Mouse (Mus musculus) heart, embryonic 13.5 days (tissue): ENCODE data around the gene Mus81. TPM values are rescaled to one million over a fixed set of nuclear protein-coding genes. Genes with fewer than 3 reads are reported as not detected.

Source experiments
- ATAC-seq: fragments of 200-750 bp; cut with Nextera tagmentation; 2 replicates; pipeline ENCODE4 v1.8.0; 2017; ENCODE audit warnings: moderate TSS enrichment; ENCODE audit not compliant: insufficient number of reproducible peaks, low FRiP score, low TSS enrichment; ENCODE audit errors: extremely low read depth
- H3K27ac ChIP-seq: fragments of 300-500 bp; sonication (generic); replicated peaks from 2 replicates; pipeline ENCODE4 v1.5.1; 2015; ENCODE audit warnings: moderate library complexity, mild to moderate bottlenecking, inconsistent platforms
- H3K27me3 ChIP-seq: fragments of 300-500 bp; sonication (generic); replicated peaks from 2 replicates; pipeline ENCODE4 v1.6.1; 2015; ENCODE audit warnings: mild to moderate bottlenecking, inconsistent platforms
- H3K36me3 ChIP-seq: fragments of 300-500 bp; sonication (generic); 2 replicates; pipeline ENCODE4 v1.6.1; 2015; ENCODE audit warnings: mild to moderate bottlenecking, inconsistent platforms
- H3K4me1 ChIP-seq: fragments of 300-500 bp; sonication (generic); 2 replicates; pipeline ENCODE4 v1.6.1; 2015; ENCODE audit warnings: inconsistent platforms
- H3K4me2 ChIP-seq: fragments of 300-500 bp; sonication (generic); 2 replicates; pipeline ENCODE4 v1.6.1; 2015; ENCODE audit warnings: inconsistent platforms, mild to moderate bottlenecking, moderate library complexity
- H3K4me3 ChIP-seq: fragments of 300-500 bp; sonication (generic); 2 replicates; pipeline ENCODE4 v1.5.1; 2015; ENCODE audit warnings: moderate library complexity, mild to moderate bottlenecking, inconsistent platforms
- H3K9ac ChIP-seq: fragments of 300-500 bp; sonication (generic); 2 replicates; pipeline ENCODE4 v1.6.1; 2015; ENCODE audit warnings: inconsistent platforms, mild to moderate bottlenecking, moderate library complexity
- H3K9me3 ChIP-seq: fragments of 300-500 bp; sonication (generic); 2 replicates; pipeline ENCODE4 v1.6.1; 2016; ENCODE audit warnings: inconsistent platforms
- WGBS: fragments of 180-500 bp; shearing (Covaris S2); methylation state at CpG from one replicate; pipeline ENCODE4 v1.1.7; 2015; ENCODE audit warnings: mixed read lengths; 5-methylcytosine and 5-hydroxymethylcytosine counted together
- polyA plus RNA-seq: library from polyadenylated mRNA; unstranded; fragments of >200 nt; fragmentation: Nextera tagmentation; extraction: Ambion mirVana; gene quantifications from 2 replicates; pipeline ENCODE4 v1.2.1, GENCODE M21; 2015

Gene Mus81
- polyA plus RNA-seq, 1 experiment from 2014 or later, result 38.9 TPM

GRCm38 (mm10) chr19:5455037-5455436 is 33.2 kb downstream of the Mus81 start:
- Histone ChIP-seq H3K27ac (peak overlapping the region; percentile 93; the same call in 1 of the 2 replicates), H3K36me3 (peaks cover 26% of the 10 kb centered on the region), H3K4me3 (peak overlapping the region; percentile 85), H3K4me2 (peak overlapping the region; percentile 92), H3K27me3 (peaks cover 16% of the 10 kb centered on the region), H3K9ac (peak overlapping the region; percentile 94), H3K4me1 (peaks cover 41% of the 10 kb centered on the region), H3K9me3 (no peaks in the 10 kb centered on the region)
- ATAC-seq, result no peak
- 69% methylated on average over 12 of the region's 12 CpGs for WGBS

DNA sequence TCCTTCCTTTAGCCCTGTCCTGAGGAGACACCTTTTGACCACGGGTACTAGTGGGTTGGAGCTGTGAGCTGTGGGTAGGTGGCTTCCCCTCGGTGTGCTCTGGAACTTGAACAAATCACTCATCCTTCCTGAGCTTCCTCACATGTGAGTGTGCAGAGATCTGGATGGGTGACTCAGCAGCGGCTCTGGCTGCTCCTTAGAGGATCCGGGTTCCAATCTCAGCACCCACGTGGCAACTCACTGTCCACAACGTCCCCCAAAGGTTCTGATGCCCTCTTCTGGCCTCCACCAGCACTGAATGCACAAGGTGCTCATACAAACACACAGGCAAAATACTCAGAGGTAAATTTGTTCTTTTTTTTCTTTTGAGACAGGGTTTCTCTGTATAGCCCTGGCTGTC is 36.4 kb downstream of the Mus81 start:
- no peak overlapping the region for H3K4me3 ChIP-seq
- no peak overlapping the region for H3K4me2 ChIP-seq
- H3K27ac ChIP-seq, result no peak overlapping the region
- H3K9me3 ChIP-seq, result no peaks in the 10 kb centered on the region
- peaks cover 26% of the 10 kb centered on the region for H3K36me3 ChIP-seq
- ATAC-seq, result no peak
- H3K9ac ChIP-seq, result no peak overlapping the region; the same call in 1 of the 2 replicates
- 70% methylated on average over 6 of the region's 6 CpGs for WGBS
- peaks cover 49% of the 10 kb centered on the region for H3K4me1 ChIP-seq
- H3K27me3 ChIP-seq, result peaks cover 48% of the 10 kb centered on the region

- H3K27ac ChIP-seq, result no peak overlapping the region
- peaks cover 69% of the 10 kb centered on the region for H3K27me3 ChIP-seq
- H3K9ac ChIP-seq, result no peak overlapping the region
- H3K4me3 ChIP-seq, result no peak overlapping the region
- no peak overlapping the region for H3K4me2 ChIP-seq
- 68% methylated on average over 3 of the region's 3 CpGs for WGBS
- peaks cover 15% of the 10 kb centered on the region for H3K36me3 ChIP-seq
- no peaks in the 10 kb centered on the region for H3K9me3 ChIP-seq
- H3K4me1 ChIP-seq, result peaks cover 28% of the 10 kb centered on the region
- ATAC-seq, result no peak
Measured at GRCm38 (mm10) chr19:5449673-5450072, 38.5 kb downstream of the Mus81 start.

GRCm38 (mm10) chr19:5448354-5449150 is 39.6 kb downstream of the Mus81 start:
- no peaks in the 10 kb centered on the region for H3K9me3 ChIP-seq
- peak overlapping the region; percentile 94 for H3K4me2 ChIP-seq
- 6% methylated on average over 36 of the region's 36 CpGs for WGBS
- peak; percentile 59; the same call in 1 of the 2 replicates for ATAC-seq
- H3K4me1 ChIP-seq, result peaks cover 23% of the 10 kb centered on the region
- H3K27ac ChIP-seq, result no peak overlapping the region
- peak overlapping the region; percentile 76; the same call in 1 of the 2 replicates for H3K9ac ChIP-seq
- peaks cover 4% of the 10 kb centered on the region for H3K36me3 ChIP-seq
- H3K27me3 ChIP-seq, result peaks cover 80% of the 10 kb centered on the region
- peak overlapping the region; percentile 66 for H3K4me3 ChIP-seq

- Histone ChIP-seq H3K4me1 (peaks cover 23% of the 10 kb centered on the region), H3K9ac (peak within 1 kb of the TSS; percentile 76), H3K36me3 (no peaks in the 10 kb centered on the region), H3K27ac (no peak within 1 kb of the TSS), H3K9me3 (no peaks in the 10 kb centered on the region), H3K27me3 (peaks cover 82% of the 10 kb centered on the region), H3K4me2 (peak within 1 kb of the TSS; percentile 94), H3K4me3 (peak within 1 kb of the TSS; percentile 66)
- under 1% methylated on average over 70 of the region's 70 CpGs for WGBS
- peak; percentile 78 for ATAC-seq
Measured at GRCm38 (mm10) chr19:5447515-5448353, 40.5 kb downstream of the Mus81 start, which contains the start of gene Fosl1. Fosl1 (plus strand) TSS chr19:5447547.

DNA sequence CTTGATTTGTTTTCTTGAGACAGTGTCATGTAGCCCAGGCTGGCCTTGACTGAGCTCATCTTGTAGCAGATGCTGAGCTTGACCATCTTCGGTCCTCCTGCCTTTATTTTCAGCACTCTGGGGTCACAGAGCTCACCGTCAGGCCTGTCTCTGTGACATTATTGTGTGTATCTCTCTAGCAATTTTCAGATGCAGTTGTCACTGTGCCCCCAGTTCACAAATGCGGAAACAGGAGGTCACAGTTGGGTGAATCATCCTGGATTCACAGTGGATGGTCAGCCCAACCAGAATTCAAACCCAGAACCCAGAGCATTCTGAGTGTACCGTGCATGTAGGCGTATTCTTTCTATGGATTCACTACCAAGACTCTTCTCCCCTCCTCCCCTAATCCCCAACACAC is 42.5 kb downstream of the Mus81 start:
- H3K9ac ChIP-seq, result no peak overlapping the region
- WGBS, result 81% methylated on average over 5 of the region's 5 CpGs
- H3K9me3 ChIP-seq, result no peaks in the 10 kb centered on the region
- peaks cover 74% of the 10 kb centered on the region for H3K27me3 ChIP-seq
- no peaks in the 10 kb centered on the region for H3K36me3 ChIP-seq
- H3K27ac ChIP-seq, result no peak overlapping the region
- no peak overlapping the region for H3K4me3 ChIP-seq
- H3K4me2 ChIP-seq, result no peak overlapping the region
- no peak for ATAC-seq
- peaks cover 23% of the 10 kb centered on the region for H3K4me1 ChIP-seq

- Histone ChIP-seq H3K4me2 (no peak overlapping the region), H3K4me3 (no peak overlapping the region), H3K4me1 (peaks cover 19% of the 10 kb centered on the region), H3K27ac (no peak overlapping the region), H3K27me3 (peaks cover 66% of the 10 kb centered on the region), H3K9ac (no peak overlapping the region), H3K36me3 (no peaks in the 10 kb centered on the region), H3K9me3 (peaks cover 6% of the 10 kb centered on the region; the same call in 1 of the 2 replicates)
- ATAC-seq, result no peak
- 29% methylated on average over 7 of the region's 7 CpGs for WGBS
Measured at GRCm38 (mm10) chr19:5444954-5445353, 43.2 kb downstream of the Mus81 start.

DNA sequence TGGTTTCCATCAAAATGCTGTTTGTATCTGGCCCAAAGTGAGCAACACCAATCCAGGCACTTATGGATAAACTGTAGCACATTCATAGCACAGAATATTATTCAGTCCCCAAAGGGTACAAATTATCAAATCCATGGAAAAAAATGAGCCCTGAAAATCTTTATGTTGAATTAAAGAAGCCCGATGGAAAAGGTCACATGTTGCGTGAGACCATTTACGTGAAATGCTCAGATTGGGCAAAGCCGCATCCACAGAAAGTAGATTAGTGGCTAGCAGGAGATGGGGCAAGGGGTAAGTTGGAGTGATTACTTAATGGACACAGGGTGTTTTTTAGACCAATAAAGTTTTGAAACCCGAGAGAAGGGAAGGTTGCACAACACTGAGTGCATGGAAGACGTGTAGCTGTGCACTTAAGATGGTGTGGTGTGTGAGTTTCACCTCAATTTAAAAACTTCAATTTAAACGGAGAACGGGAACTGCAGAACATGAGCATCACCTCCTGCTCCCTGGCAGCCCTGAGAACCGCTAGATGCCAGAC is 43.8 kb downstream of the Mus81 start:
- ATAC-seq, result no peak
- no peaks in the 10 kb centered on the region for H3K36me3 ChIP-seq
- peaks cover 6% of the 10 kb centered on the region; the same call in 1 of the 2 replicates for H3K9me3 ChIP-seq
- H3K27me3 ChIP-seq, result peaks cover 61% of the 10 kb centered on the region
- no peak overlapping the region for H3K4me3 ChIP-seq
- no peak overlapping the region for H3K27ac ChIP-seq
- H3K4me1 ChIP-seq, result peaks cover 19% of the 10 kb centered on the region
- no peak overlapping the region for H3K9ac ChIP-seq
- WGBS, result 56% methylated on average over 9 of the region's 9 CpGs
- no peak overlapping the region for H3K4me2 ChIP-seq

GRCm38 (mm10) chr19:5433951-5434350 is 54.3 kb downstream of the Mus81 start:
- H3K4me3 ChIP-seq, result 0 out of 2 replicates have a peak overlapping the region, but pooled peaks have one; percentile 49

GRCm38 (mm10) chr19:5432992-5433852 is 55.0 kb downstream of the Mus81 start:
- Histone ChIP-seq H3K4me1 (peaks cover 19% of the 10 kb centered on the region), H3K27me3 (peaks cover 12% of the 10 kb centered on the region; the same call in 1 of the 2 replicates), H3K4me2 (peak overlapping the region; percentile 75), H3K9me3 (no peaks in the 10 kb centered on the region), H3K27ac (peak overlapping the region; percentile 74), H3K4me3 (peak overlapping the region; percentile 49), H3K36me3 (no peaks in the 10 kb centered on the region), H3K9ac (peak overlapping the region; percentile 79)
- WGBS, result 8% methylated on average over 16 of the region's 16 CpGs
- peak; percentile 56; the same call in 1 of the 2 replicates for ATAC-seq

More at GRCm38 (mm10) chr19:5433951-5434350, 54.3 kb downstream of the Mus81 start:
- H3K4me1 ChIP-seq, result peaks cover 19% of the 10 kb centered on the region
- no peaks in the 10 kb centered on the region for H3K9me3 ChIP-seq
- 46% methylated on average over 7 of the region's 7 CpGs for WGBS
- peak overlapping the region; percentile 79 for H3K9ac ChIP-seq
- peaks cover 12% of the 10 kb centered on the region; the same call in 1 of the 2 replicates for H3K27me3 ChIP-seq
- H3K27ac ChIP-seq, result peak overlapping the region; percentile 74
- no peak for ATAC-seq
- peak overlapping the region; percentile 75 for H3K4me2 ChIP-seq
- H3K36me3 ChIP-seq, result no peaks in the 10 kb centered on the region
